Mouse (Mus musculus) liver, postnatal 0 days (tissue): ENCODE data around the gene U2surp.

Experiments used
- CTCF ChIP-seq: sonication (generic); IDR thresholded peaks from 2 replicates; pipeline ENCODE4 v1.5.1; 2016; ENCODE audit warnings: antibody characterized with exemption, low read depth
- EP300 ChIP-seq: IDR thresholded peaks from 2 replicates; pipeline ENCODE4 v1.6.1; 2016; ENCODE audit warnings: antibody characterized with exemption, low read depth, mild to moderate bottlenecking

DNA sequence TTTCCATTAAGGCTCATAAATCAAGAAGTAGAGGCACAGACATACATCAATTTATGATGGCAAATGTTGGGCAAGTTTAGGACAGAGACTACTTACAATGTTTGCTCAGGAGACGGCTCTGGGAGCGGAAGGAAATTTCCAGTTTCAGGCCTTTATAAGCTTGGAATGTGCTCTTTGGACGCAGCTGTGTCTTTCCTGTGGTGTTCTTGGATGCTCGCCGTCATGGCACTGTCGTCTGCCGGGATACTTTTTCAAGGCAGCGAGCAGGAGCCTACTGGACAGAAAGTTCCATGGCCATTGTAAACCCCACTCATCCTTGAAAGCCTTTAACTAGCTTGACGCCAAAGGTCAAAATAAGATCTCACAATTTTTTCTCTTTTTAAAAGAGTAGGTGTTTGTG lies 73.9 kb downstream of the U2surp start:
- TF ChIP-seq EP300 (no peak), CTCF (no peak)
